Mouse (Mus musculus): ENCODE results near the gene Pkd1l2.

DNA sequence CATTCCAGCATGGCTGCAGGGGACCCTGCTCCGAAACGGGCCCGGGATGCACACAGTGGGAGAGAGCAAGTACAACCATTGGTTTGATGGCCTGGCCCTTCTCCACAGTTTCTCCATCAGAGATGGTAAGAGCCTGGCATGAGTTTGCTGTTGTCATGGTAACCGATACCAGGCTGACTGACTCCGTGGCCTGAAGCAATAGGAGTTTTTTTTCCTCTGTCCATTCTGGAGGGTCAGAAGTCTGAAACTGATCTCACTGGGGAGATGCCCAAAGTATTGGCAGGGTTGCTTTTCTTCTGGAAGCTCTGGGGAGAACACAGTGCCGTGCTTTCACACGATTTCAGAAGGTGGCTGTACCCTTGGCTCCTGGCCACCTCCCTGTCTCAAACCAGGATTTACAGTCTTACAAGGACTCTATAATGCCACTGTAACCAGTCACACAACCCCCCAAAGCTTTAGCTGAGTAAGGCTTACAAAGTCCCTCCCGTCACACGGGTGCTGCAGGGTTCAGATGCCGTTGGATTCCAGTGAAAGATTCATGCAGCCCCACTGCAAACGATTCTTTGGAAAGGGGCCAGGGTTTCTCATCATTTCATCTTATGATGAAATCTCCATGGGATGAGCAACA lies 15.4 kb upstream of the Pkd1l2 start:
- no peak for TF ChIP-seq MAFK (IDR thresholded peaks at IDR 0.05; ENCODE audit: insufficient read depth, low read depth, low read length)
- TF ChIP-seq ZC3H11A (IDR thresholded peaks at IDR 0.05; ENCODE audit: borderline replicate concordance, low read depth, low read length): no peak
- no peak for TF ChIP-seq ZNF384 (IDR thresholded peaks at IDR 0.05; ENCODE audit: low read depth, low read length)
- no peak for TF ChIP-seq HCFC1 (IDR thresholded peaks at IDR 0.05; ENCODE audit: borderline replicate concordance, insufficient read depth, low read length)

Data from ES-E14 (cell line).